Mouse (Mus musculus): Measurements from ENCODE around the gene Pik3c2g. TPM values are rescaled to one million over a fixed set of nuclear protein-coding genes. Genes with fewer than 3 reads are reported as not detected.

The Pik3c2g gene
- polyA plus RNA-seq, 1 experiment: 0.02 TPM

DNA sequence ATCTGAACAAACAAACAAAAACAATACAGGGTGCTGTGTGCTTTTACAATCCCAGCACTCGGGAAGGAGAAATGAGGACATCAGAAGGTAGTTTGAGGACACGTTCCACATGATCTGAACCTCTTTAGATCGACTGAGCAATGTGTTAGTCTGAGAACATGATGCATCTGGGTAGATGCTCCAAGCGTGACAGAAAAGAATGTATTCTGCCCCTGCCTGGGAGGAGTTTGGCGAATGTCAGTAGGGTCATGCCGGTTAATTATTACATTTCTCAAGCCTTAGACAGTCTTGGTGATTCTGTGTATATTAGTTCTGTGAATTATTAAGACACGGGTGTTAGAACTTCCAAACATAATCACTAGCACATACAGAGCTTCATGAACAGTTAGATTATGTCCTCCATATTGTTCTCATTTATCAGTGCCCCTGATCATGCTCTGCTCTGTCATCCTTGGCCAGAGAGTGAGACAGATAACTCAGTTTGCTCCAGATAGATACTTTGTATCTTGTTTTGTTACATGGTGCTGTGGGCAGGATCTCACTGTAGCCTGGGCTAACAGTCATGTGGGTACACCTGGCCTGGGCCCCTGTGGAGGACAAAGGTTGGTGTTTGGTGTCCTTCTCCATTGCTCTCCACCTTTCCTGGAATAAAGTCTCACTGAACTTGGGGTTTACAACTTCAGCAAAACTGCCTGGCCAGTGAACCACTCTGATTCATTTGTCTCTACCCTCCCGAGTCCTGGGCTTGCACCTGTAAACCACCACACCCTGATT, 360.3 kb downstream of the Pik3c2g start:
- no peak for TF ChIP-seq CTCF (IDR thresholded peaks at IDR 0.05; ENCODE audit: extremely low read depth, insufficient read depth, low read length)
- TF ChIP-seq POLR2A (IDR thresholded peaks at IDR 0.05; ENCODE audit: extremely low read depth, insufficient read depth, low read length): no peak
- no peaks in the 10 kb centered on the region for H3K4me1 ChIP-seq (ENCODE audit: control insufficient read depth, insufficient read depth, low read length)
- no peak overlapping the region for H3K27ac ChIP-seq (ENCODE audit: insufficient read depth, low read length)
- H3K4me3 ChIP-seq (ENCODE audit: insufficient read depth, low read length): no peak overlapping the region

DNA sequence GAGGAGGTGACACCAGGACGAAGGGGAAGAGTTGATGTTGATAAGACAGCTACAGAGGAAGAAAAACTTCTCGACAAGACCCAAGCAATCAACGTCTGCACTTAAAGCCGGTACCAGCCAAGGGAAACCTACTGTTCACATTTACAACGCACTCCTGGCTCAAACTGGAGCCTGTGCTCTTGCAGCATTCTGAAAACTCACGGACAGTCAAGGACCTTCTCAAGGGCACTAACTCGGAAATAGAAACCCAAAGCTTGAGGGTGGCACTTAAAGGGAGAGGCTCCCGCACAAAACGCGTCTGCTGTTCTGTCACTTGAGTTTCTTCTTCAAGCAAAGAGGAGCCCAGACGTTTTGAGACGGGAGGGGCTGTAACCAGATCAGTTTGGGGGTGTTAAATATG, 366.6 kb downstream of the Pik3c2g start:
- Histone ChIP-seq H3K4me1 (ENCODE audit: control insufficient read depth, insufficient read depth, low read length) (0 out of 2 replicates have a peak, but pooled peaks cover 2% of the 10 kb centered on the region), H3K27ac (ENCODE audit: insufficient read depth, low read length) (no peak overlapping the region), H3K4me3 (ENCODE audit: insufficient read depth, low read length) (no peak overlapping the region)
- no peak for TF ChIP-seq CTCF (IDR thresholded peaks at IDR 0.05; ENCODE audit: extremely low read depth, insufficient read depth, low read length)

DNA sequence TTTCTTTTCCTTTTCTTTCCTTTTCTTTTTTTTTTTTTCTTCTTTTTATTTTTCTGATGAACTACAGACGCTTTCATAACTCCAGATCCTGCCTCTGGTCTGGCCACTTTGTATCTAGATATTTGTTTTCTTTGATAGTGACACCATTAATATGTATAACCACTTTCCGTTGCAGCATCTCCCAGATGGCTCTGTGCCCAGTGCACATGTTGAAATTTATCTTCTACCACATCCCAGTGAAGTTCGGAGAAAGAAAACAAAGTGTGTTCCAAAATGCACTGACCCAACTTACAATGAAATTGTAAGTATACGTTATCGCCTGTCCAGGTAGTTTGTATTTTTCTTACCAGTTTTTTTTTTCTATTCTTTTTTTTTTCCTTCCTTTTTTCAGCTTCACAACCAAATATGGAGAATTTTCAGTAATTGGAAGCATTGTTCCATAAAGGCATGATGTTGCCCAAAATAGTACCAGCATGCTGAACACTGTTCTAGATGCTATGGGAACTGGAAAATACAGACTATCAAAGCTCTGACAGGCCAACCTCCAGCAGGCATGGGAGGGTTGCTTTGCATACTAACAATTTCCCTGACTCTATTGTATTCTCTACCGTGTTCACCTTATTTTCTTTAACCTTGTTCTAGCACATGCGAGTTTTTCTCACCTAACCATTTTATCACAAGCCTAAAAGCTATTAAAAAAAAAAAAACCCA, 370.7 kb downstream of the Pik3c2g start:
- Histone ChIP-seq H3K27ac (ENCODE audit: insufficient read depth, low read length) (no peak overlapping the region), H3K4me1 (ENCODE audit: control insufficient read depth, insufficient read depth, low read length) (0 out of 2 replicates have a peak, but pooled peaks cover 2% of the 10 kb centered on the region), H3K4me3 (ENCODE audit: insufficient read depth, low read length) (no peak overlapping the region)
- no peak for TF ChIP-seq POLR2A (IDR thresholded peaks at IDR 0.05; ENCODE audit: extremely low read depth, insufficient read depth, low read length)
- TF ChIP-seq CTCF (IDR thresholded peaks at IDR 0.05; ENCODE audit: extremely low read depth, insufficient read depth, low read length): no peak

DNA sequence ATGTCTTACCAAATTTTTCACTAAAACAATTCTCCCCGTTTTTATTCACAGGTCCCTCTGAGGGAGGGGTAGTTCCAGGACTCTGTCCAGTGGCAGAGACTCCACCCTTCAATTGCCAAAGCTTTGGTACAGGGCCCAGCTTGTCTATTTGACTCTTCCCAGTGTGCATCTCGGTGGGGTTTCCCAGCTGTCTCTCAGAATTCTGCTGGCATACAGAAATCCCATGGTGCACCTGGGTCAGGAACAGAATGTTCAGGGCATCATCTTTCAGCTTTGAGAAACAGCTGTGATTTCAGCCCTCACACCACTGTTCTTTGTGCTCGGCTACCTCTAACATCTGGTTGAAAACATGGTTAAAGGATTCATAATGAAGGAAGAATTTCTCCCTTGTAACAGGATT, 376.8 kb downstream of the Pik3c2g start:
- TF ChIP-seq CTCF (IDR thresholded peaks at IDR 0.05; ENCODE audit: extremely low read depth, insufficient read depth, low read length) (no peak), POLR2A (IDR thresholded peaks at IDR 0.05; ENCODE audit: extremely low read depth, insufficient read depth, low read length) (no peak)
- no peak overlapping the region for H3K27ac ChIP-seq (ENCODE audit: insufficient read depth, low read length)
- peaks cover 1% of the 10 kb centered on the region; the same call in 1 of the 2 replicates for H3K4me1 ChIP-seq (ENCODE audit: control insufficient read depth, insufficient read depth, low read length)

DNA sequence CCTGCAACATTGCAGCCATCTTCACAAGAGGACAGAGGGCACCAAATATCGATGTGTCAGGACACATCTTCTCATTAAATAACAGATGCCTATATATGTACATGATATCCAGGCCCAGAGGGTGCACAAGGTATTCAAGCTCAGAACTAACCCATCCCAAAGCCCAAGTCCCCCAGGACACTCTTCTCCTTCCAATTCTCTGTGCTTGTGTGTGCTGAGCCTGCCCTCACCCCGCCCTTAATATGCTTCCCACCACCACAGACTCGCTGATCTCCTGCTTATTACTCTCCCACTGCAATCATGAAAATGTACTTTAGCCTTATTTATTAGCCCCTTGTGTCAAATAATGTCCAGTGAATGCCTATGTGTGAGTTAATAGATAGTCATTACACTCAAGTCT, 377.9 kb downstream of the Pik3c2g start:
- no peak for TF ChIP-seq POLR2A (IDR thresholded peaks at IDR 0.05; ENCODE audit: extremely low read depth, insufficient read depth, low read length)
- TF ChIP-seq CTCF (IDR thresholded peaks at IDR 0.05; ENCODE audit: extremely low read depth, insufficient read depth, low read length): no peak

More for the DNA sequence above, 376.8 kb downstream of the Pik3c2g start:
- H3K4me3 ChIP-seq (ENCODE audit: insufficient read depth, low read length): no peak overlapping the region

DNA sequence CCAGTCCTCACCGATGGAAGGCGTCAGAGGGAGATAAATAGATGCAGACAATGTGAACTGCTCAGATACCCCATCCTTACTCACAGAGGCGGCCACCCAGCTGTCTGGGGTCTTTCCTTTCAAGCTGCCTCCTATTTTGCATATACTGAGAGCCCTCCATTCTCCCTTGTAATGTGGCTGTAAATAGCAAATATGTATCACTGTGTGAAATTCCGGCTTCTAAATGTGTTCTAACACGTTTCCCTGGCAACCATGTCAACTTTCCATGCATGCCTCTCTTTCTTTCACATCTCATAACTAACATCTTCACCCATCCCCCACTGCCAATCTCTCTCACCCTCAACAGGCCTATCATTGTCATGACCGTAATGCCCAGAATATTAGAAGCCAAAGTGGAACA, 379.7 kb downstream of the Pik3c2g start:
- TF ChIP-seq POLR2A (IDR thresholded peaks at IDR 0.05; ENCODE audit: extremely low read depth, insufficient read depth, low read length) (no peak), CTCF (IDR thresholded peaks at IDR 0.05; ENCODE audit: extremely low read depth, insufficient read depth, low read length) (no peak)
- no peak overlapping the region for H3K27ac ChIP-seq (ENCODE audit: insufficient read depth, low read length)
- H3K4me3 ChIP-seq (ENCODE audit: insufficient read depth, low read length): no peak overlapping the region
- peaks cover 1% of the 10 kb centered on the region; the same call in 1 of the 2 replicates for H3K4me1 ChIP-seq (ENCODE audit: control insufficient read depth, insufficient read depth, low read length)

More for the DNA sequence above, 377.9 kb downstream of the Pik3c2g start:
- Histone ChIP-seq H3K4me3 (ENCODE audit: insufficient read depth, low read length) (no peak overlapping the region), H3K4me1 (ENCODE audit: control insufficient read depth, insufficient read depth, low read length) (peaks cover 1% of the 10 kb centered on the region; the same call in 1 of the 2 replicates), H3K27ac (ENCODE audit: insufficient read depth, low read length) (no peak overlapping the region)

DNA sequence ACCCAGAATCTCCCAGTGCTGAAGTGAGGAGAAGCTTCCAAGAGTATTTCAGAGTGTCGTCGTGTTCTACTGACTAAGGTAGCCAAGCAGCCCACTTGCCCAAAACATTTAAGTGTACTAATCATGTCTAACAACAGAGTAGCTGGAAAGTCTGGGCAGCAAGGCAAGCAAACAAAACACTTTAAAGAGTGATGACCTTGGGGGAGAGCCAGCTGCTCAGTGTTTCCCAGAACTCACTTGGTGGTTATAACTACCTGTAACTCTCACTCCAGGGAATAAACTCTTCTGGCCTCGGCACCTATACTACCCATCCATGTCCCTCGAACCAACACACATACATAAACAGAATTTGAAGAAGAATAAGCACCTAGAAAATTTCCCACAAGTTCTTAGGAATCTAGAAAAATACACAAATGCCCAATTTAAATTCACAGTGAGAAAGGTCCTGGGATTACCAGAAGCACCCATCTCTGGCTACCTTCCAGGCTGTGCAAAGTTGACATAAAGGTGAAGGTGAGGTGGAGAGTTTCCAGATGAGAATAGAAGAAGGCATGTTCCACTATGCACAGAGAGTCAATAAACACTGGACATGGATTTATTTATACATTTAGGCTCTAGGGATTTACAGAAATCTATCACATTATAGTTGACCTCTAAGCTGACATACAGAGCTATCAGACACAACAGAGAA, 384.7 kb downstream of the Pik3c2g start:
- Histone ChIP-seq H3K27ac (ENCODE audit: insufficient read depth, low read length) (no peak overlapping the region), H3K4me3 (ENCODE audit: insufficient read depth, low read length) (no peak overlapping the region), H3K4me1 (ENCODE audit: control insufficient read depth, insufficient read depth, low read length) (peaks cover 3% of the 10 kb centered on the region; the same call in 1 of the 2 replicates)
- TF ChIP-seq POLR2A (IDR thresholded peaks at IDR 0.05; ENCODE audit: extremely low read depth, insufficient read depth, low read length) (no peak), CTCF (IDR thresholded peaks at IDR 0.05; ENCODE audit: extremely low read depth, insufficient read depth, low read length) (no peak)

DNA sequence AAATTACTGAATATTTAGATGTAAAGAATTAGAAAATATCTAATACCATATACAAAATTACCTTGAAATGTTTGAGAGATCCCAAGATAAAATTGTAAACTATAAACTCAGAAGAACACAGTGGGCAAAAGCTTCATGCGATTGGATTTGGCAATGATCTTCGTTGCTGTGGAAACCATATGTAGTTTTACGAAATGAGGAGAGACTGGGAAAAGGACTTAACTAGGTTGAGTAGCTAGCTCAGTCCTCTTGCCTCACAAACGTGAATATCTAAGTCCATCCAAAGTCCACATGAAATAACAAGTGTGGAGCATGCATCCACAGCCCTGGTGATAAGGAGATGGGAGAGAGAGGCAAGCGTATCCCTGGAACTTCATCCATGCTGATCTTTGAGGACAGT, 387.6 kb downstream of the Pik3c2g start:
- H3K4me1 ChIP-seq (ENCODE audit: control insufficient read depth, insufficient read depth, low read length): peaks cover 2% of the 10 kb centered on the region; the same call in 1 of the 2 replicates
- no peak overlapping the region for H3K4me3 ChIP-seq (ENCODE audit: insufficient read depth, low read length)
- TF ChIP-seq POLR2A (IDR thresholded peaks at IDR 0.05; ENCODE audit: extremely low read depth, insufficient read depth, low read length) (no peak), CTCF (IDR thresholded peaks at IDR 0.05; ENCODE audit: extremely low read depth, insufficient read depth, low read length) (no peak)
- no peak overlapping the region for H3K27ac ChIP-seq (ENCODE audit: insufficient read depth, low read length)

DNA sequence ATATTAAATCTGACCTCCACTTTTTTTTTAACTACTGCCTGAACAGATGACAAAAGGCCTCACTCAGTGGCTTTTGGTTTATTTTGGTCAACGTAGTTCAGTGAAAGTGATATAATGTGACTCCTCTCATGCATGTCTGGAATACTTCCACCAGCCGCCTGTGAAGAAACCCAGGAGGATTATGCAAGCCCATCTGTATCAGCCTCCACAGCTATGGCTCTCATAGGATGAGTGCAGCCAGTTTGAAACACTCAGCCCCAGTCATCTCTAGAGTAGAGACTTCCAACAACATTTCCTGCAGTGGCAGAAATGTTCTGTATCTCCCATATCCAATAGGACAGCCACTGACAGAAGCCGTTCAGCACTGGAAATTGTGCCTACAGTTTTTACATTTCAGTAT, 391.1 kb downstream of the Pik3c2g start:
- H3K27ac ChIP-seq (ENCODE audit: insufficient read depth, low read length): no peak overlapping the region
- TF ChIP-seq CTCF (IDR thresholded peaks at IDR 0.05; ENCODE audit: extremely low read depth, insufficient read depth, low read length) (no peak), POLR2A (IDR thresholded peaks at IDR 0.05; ENCODE audit: extremely low read depth, insufficient read depth, low read length) (no peak)
- H3K4me1 ChIP-seq (ENCODE audit: control insufficient read depth, insufficient read depth, low read length): peaks cover 2% of the 10 kb centered on the region; the same call in 1 of the 2 replicates
- no peak overlapping the region for H3K4me3 ChIP-seq (ENCODE audit: insufficient read depth, low read length)
